Mouse (Mus musculus) frontal cortex, adult 2 months (tissue): Measurements from ENCODE around the gene Pcnx2. TPM values are rescaled to one million over a fixed set of nuclear protein-coding genes. Genes with fewer than 3 reads are reported as not detected.
A peak's percentile ranks its signal among the peaks of the same experiment; 100 is the strongest.

Experiments used
- DNase-seq, 2 experiments: peaks; one replicate each; pipeline ENCODE4 v3.0.0; 2022; ENCODE audit warnings: low spot score in 1 of 2; ENCODE audit errors: extremely low spot score in 1 of 2
- polyA plus RNA-seq: library from polyadenylated mRNA; depleted of rRNA; stranded (reverse); fragments of >200 nt; gene quantifications from 2 replicates; pipeline ENCODE4 v1.2.3, GENCODE M21; 2012

Pcnx2 gene
- polyA plus RNA-seq, 1 experiment = 47.8 TPM

DNA sequence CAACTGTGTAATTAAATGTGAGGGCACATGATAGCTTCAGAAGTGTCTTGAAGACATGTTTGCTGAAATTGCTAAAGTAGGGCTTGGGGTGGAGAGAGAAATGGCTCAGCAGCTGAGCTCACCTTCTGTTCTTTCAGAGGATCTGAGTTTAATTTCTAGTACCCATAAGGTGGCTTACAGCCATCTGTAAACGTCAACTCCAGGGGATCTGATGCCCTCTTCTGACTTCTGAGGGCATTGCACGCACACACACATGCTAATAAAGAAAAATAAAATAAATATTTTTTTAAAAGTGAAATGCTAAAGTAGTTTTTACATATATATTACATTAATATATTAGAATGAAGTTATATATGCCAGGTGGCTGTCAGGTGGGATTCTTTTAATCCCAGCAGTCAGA lies 3.0 kb upstream of the Pcnx2 start:
- DNase-seq = no peak

DNA sequence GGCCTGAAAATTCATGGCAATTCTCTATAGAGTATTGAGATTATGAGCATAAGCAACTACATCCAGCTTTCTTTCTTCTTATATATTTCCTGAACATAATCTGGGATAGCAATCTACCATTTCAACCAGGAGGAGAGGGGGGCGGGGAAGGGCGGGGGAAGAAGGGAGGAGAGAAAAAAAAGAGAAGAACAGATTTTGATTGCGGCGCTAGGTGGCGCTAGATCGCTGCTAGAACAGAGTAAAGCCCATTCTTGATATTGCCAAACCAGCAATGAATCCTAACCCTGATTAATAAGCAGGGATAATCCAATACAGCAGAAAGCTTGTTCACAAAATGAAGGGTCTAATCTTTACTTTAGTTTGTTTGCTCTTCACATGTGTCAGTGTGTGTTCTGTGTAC lies 782 bp upstream of the Pcnx2 start:
- peak in 1 of 2 experiments; percentile 85 for DNase-seq

DNA sequence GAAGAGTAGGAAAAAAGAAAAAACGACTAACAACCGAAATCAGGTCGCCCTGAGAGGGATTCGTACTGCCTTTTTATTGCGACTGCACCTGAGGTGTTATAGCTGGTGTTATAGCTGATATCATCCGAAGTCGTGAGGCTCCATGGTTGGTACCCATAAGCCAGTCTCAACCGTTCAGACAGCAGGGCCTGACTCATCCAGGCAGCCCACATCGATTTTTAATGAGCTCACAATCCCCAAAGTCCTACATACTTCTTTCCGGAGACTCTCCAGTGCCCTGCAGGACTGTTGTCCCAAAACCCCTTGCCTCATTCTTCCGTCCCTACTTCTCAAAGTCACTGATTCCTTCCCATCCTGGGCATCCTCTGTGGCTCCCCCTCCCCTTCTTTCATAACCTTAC lies 729 bp downstream of the Pcnx2 start:
- peak in 1 of 2 experiments; percentile 52 for DNase-seq

DNA sequence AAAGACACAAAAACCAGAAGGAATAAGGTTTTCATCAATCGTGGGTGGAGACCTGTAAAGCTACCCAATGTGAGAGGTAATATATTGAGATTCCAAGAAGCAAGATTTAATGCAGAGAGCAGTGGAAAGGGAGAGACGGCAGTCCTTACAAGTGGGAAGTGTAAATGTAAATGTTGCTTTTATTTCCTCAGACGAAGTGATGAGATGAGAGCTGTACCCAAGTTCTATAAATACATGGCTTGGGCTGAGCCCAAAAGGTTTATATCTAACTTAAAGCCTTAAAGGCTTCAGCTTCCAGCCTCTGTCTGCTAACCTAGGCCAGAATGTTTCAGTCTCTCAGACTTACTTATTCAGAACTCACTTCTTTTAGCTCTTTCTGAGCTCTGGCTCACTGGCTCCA lies 8.2 kb downstream of the Pcnx2 start:
- peak; percentile 50 to 68 for DNase-seq

DNA sequence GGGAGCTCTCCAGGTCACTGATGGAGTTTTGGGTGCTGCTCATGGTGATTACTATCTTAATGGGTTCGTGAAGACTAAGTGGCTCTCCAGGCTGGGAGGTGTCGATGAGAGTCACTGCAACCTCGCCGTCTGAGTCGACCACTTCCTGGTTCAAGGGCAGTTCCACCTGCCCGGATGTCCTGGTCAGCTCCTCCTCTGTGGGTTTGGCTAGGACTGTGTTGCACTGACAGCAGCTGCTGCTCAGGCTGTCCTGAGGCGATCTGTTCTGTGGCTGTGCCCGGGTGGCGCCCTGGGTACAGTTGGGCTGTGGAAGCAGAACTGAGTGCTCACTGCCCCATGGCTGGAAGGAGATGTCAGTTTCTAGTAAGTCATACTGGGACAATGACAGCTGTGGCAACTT lies 10.6 kb downstream of the Pcnx2 start:
- no peak for DNase-seq

DNA sequence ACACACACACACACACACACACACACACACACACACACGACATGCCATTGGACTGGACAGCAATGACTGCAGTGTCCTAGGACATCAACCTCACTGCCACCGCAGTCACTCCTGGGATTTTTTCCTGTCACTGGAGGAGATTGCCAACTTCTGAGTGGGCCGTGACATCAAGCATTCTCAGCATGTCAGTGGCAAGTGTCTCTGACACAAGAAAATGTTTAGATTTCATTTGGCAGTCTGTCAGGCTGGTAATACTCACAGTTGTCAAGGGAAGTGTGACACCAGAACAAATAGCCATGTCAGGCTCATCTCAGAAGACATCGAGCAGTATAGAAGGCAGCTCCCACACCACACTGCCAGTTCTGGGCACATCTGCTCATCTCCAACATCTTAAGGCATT lies 17.7 kb downstream of the Pcnx2 start:
- no peak for DNase-seq

DNA sequence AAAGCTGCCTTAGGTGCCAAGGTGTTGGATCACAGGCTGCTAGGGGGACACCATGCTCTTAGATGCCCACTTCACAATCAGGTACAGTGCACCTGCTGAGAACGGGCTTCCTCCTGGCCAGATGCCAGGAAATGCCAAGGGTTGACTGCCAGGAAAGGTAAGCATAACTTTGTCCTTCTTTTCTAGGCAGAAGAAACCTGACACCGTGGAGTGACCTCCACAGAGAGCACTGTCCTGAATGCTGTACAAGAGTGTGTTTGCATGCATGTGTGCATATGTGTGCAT lies 24.9 kb downstream of the Pcnx2 start:
- no peak for DNase-seq

DNA sequence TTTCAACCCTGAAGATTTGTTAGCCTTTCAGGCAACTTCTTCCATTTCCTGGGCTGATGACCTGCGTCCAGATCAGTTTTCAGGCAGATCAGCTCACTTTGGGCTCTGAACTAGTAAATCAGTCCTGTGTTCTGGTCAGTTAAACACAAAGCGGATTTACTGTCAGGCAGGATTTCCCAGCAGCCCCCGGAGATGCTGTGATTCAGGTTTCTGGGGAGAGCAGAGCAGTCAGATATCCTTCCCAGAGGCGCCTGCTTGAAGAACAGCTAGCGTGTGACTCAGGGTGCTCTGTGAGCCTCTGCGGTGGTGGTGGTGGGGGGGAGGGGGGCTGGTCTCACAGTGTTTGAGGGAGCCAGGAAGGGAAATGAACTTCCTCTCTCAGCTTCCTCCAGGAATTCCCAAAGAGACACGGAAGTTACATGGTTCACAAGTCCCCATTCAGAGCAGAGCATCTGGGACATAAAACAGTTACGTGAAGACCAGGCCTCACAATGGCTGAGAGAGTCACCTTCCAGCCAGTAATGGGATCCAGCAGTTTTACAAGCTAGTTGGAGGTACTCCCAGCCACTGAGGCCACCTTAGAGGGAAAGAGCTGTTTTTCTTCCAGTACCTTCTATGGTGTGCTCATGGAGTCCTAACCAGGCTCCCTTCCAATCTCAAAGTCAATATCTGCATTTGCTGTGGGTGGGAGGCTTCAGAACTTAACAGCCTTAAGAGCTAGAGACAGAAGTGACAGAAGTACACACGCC lies 25.4 kb downstream of the Pcnx2 start:
- DNase-seq = peak in 1 of 2 experiments; percentile 31

DNA sequence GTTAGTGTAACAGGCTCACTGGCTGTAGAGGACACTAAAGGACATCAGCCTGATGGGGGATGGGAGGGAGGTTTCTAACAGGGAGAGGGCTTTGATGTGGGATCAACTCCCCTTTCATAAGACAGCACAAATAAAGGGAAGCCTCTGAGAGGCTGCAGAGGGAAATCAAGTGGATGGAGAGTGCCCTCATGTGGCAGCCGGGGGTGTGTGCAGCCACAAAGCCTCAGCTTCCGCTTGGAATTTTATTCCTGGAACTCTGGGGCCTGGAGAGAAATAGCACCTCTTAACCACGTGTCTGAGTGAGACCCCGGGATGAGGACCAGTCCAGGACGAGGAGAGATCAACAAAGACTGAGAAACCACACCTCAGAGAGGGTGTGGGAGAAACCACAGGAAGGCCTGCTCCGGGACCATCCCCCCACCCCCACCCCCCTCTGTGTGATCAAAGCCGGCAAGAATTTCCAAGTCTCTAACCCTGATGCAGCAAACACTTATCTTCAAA lies 27.2 kb downstream of the Pcnx2 start:
- DNase-seq = peak; percentile 31 to 82

DNA sequence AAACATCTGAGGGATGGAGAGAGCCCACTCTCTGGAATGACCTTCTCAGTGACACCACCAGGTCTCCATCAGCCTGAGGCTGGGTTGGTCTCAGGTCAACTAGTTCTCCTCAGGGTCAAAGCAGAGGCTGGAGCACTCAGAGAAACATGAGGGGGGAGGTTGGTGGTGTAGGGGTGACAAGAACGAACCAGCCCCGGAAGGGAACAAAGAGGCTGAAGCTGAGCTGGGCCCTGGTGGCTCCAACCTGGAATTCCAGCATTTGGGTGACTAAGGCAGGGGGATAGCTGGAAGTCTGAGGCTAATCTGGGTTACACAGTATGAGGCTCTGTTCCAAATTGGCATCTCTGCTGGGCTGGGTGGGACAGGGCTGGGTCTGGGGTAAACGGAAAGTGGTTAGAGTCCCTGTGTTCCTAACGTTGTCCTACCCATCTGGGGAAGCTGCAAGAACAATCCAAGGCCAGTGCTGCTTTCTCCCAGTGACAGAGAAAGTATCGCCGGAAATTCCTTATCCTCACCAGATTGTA lies 27.9 kb downstream of the Pcnx2 start:
- DNase-seq = no peak

DNA sequence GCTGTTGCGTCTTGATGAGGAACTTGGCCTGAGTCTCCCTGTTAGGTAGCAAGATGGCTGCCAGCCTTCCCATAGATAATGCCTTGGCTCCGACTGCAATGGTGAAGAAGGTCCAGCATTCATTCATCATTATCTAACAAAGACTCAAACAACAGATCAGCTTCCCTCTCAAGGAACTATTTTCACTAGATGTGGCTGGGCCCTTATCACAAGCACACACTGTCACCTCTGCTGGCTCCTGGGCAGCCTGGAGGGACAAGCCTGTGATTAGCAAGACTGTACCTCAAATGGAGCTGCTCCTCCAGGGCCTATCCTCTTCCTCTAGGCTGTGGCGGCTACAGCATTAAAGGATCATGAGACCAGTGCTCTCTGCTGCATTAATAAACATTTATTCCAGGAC lies 28.4 kb downstream of the Pcnx2 start:
- DNase-seq = no peak

DNA sequence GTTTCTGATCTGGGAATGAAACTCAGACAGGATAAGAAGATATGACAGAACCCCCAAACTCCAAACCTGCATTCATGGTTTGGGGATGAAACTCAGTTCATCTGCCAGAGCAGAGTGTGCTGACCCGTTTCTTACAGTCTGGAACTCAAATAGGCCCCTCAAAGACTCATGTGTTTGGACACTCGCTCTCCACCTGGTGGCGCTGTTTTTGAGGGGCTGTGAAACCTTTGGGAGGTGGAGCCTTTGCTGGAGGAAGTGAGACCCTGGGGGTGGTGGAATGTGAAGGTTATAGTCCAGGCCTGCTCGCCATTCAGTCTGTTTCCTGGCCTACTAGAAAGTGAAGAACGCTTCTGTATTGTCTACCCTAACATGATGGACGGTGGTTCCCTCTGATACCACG lies 29.6 kb downstream of the Pcnx2 start:
- no peak for DNase-seq

DNA sequence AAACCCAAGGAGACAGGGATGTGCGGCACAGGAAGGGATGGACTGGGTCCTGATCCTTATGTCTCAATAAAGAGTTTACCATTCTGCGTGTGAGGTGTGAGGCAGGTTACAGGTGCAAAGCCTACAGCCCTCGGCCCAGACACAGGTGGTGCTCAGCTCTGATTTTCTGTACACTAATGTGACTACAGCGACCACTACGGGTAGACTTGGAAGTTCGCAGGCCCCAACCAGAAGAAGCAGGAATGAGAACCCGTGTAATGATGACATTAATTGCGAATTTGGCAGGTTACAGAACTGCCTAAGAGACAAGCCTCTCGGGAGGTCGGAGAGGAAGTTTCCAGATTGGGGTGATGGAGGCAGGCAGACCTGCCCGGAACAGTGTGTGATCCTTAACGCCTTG lies 32.0 kb downstream of the Pcnx2 start:
- DNase-seq = no peak

DNA sequence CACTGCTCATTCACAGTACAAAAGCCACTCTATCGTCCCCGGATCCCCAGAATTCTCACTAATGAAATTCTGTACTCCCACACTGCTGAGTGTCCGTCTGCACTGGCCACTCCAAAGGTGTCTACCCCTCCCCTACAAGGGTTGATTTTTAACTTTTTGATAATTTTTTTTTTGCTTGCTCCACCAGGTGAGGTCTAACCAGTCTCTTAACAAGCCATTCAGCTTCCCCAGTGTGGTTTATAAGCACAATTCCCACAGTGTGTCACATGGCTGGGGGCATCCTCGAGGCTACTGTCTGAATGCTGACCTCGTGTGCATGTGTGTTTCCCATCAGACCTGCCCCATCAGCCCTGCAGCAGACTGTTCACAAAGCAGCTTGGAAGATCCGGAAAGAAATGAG lies 40.9 kb downstream of the Pcnx2 start:
- no peak for DNase-seq

DNA sequence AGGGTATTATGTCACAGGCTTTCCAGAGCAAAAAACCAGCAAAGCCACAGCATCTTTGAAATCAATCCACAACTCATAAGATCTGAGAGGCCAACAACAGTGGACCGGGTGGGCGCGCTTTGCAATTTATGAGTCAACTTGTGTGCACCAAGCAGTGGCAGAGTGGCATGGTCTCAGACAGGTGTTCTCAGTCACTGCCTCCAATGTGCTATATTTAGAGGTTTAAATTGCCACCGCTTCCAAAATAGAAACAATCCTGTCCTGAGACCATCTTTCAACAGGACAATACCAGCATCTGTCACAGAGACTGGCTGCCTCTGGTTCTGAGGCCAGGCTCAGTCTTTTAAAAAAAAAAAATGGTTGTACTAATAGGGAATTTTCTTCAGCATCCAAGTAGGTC lies 42.0 kb downstream of the Pcnx2 start:
- no peak for DNase-seq

DNA sequence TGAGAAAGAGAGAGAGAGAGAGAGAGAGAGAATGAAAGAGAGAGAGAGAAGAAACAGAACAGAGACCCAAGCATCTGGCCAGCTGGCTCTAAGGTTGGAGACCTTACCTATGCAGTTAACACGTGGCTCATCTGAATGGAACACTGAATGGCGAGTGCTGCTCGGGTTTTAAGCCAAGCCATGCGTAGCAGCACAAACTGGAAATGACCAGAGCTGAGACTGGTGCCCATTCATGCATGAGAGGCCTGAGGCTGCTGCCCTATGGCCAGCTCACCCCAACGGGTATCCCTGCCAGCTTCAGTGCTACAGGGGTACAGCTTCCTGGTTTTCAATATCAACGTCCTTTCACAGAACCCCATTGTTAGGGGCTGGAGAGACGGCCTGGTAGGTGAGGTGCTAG lies 43.7 kb downstream of the Pcnx2 start:
- DNase-seq = no peak

DNA sequence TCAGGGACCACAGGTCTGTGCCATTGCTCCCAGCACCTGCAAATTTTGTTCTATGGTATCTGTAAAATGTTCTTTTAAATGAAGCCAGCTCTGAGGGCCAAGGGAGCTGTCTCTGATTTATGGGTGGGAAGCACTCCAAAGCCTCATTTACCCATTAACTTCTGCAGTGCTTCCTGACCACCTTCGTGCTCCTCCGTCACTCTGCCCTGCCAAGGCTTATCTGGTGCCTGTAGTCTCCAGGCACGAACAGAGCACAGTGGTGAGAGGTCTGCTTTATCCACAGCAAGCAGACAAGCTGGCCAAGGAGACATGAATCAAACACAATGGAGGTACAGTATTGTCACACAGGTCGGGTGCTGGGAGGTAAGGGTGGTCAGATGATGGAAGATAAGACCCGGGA lies 44.8 kb downstream of the Pcnx2 start:
- DNase-seq = no peak

DNA sequence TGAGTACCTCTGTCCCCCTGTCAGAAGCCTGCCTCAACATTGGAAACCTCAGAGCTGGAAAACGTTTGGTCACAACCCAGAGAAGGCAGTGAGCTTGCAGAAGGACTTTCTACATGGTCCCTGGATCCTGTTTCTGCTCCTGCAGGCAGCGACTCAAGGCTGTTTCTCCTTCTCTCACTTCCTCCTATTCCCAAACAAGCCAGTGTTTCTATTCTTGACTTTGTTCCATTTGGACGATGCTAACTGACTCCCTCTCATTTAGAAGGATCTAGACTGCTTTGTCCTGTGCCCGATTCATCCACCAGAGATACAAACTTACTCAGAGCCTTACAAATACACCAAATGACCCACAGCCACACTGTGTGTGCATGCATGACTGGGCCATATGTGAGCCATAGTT lies 48.9 kb downstream of the Pcnx2 start:
- DNase-seq = peak in 1 of 2 experiments; percentile 59

DNA sequence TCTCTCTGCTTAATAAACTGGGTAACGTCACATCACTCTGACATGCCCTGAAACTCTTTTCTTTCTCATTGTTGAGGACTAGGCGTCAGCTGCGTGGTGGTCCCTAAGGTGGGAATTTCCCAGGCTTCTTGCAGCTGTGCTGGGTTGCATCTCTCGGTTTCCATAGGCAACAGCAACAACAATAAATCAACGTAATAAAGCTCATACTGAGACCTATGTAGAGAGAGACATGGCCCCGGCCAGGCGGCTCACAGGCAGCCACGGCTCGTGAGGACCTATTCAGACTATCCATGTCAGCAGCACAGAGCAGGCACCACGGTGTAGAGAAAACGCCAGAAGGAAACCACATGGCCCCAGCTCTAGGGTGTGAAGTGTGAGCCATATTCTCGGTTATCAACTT lies 50.3 kb downstream of the Pcnx2 start:
- no peak for DNase-seq

DNA sequence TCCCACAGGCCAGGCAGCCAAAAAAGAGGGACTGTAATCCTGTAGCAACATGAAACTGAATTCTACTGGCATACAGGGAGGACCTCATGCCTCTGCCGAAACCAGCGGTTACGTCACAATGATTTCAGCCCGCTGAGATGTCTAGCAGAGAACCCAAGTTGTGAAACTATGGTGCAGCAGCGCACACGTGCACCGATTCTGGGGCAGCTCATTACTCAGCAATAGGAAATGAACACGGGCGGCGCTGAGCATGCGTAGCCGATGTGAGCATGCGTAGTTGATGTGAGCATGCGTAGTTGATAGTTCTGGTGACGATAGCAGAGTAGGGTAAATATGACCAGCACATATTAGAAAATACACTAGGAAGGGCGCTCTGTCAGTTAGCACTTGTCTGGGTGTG lies 52.8 kb downstream of the Pcnx2 start:
- no peak for DNase-seq

DNA sequence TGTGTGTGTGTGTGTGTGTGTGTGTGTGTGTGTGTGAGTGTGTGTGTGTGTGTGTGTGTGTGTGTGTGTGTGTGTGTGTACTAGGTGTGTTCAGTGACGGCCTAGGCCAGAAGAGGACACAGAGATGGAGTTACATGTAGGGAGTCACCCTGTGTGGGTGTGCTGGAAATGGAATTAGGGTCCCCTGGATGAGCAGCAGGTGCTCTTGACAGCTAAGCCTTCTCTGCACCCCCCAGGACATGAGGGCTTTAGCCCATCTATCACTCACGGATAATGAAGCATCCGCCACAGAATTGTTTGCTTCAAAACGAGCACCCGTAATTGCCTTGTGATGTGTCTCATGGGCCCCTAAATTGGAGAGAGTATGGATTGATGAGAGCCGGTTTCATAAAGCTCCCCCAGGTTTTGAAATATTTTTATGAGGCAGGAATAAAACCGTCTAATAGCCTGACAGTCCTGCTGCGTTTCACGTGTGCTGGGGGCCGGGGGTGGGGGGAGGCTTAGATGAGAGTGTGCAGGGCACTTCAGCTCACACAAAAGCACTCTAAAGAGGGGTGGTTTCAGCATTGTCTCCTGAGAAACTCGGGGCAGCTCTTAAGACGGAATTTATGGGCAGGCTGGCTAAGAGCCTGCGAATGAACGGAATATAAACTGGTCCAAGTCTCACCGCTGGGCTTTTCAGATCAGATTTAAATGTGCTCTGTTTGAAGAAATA lies 54.8 kb downstream of the Pcnx2 start:
- DNase-seq = no peak

DNA sequence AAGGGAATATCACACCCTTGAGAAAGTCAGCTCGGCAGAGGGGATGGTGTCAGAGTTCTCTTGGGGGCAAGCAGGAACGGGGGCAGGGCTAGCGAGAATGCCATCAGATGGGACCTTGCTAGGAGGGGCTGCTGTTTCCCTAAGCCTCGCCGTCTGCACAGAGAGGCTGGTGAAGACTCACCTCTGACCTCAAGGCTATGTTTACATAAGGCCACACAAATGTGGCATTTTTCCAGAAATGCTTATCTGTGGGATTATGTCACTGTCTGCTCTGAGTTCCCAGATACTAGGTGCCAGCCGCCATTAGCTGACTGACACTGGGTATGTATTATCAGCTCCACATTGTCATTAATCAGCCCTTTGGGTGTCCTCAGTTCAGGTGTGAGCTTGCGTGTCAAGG lies 56.0 kb downstream of the Pcnx2 start:
- no peak for DNase-seq
